Mouse (Mus musculus) cerebellum, adult 18-20 months (tissue): Measurements from ENCODE around the gene Gm26897.

Experiments
- DNase-seq, 2 experiments: peaks; one replicate each; pipeline ENCODE4 v3.0.0; 2021

Gene Gm26897

DNA sequence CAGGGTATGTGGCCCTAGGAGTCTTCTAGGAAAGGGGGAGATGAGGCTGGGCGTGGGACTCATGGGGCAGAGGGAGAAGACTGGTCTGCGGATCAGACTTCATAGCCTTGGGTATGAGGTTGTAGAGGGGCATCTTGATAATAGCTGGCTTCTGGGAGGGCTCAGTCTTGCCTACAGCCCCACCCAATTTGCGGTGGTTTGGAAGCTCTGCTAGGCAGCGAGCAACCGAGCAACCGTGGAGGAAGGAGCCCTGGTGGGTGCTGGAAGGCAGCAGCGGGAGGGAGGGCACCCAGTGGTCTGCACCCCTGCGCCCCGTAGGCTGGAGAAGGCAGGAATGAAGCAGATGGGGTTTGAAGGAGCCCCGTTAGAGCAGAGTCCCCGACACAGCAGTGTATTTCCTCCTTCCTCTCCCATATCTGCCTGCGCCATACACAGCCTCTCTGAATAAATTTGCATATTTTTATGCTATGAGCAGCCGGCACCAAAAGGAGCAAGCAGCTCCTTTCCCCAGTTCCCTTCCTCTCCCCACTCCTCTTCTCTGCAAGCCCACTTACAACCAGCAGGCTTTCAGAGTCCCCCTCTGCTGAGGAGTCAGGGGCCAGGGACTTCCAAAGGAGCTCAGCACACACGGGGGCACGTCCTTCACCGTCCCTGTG lies 20.9 kb downstream of the Gm26897 start:
- DNase-seq: no peak

GRCm38 (mm10) chr5:111755330-111755729 lies 21.6 kb downstream of the Gm26897 start:
- DNase-seq: no peak

DNA sequence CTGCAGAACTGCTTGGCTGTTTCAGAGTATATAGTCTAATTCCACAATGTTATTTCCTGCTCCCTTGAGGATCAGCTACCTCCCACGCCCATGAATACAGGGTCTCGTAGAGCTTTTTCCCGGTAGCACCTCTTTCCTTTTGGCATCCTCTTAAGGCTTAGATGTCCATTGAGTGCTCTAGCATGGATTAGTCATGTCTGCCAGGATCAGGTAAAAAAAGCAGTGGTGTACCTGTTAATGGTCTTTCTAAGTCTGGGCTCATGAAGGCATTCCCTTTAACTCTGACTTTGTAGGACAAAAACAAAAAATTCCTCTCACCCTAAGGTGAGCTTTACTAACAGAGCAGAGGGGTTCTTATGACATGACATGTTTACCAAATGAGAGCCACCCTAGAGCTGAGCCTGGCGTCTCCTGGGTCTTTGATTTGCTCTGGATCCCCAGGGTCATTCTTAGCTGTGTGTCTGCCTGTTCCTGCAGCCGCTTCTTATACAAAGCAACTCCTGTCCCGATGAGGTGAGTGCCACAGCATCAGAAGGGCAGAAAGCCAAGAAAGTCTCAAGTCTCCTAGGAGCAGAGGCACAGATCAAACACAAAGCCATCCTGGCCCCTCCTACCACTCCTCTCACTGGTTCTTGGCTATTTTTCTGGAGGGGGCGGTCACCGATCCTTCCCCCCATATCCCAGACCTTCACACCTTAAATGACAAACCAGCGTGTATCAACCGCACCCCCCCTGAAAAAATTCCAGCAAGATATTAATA lies 27.2 kb downstream of the Gm26897 start:
- no peak for DNase-seq

DNA sequence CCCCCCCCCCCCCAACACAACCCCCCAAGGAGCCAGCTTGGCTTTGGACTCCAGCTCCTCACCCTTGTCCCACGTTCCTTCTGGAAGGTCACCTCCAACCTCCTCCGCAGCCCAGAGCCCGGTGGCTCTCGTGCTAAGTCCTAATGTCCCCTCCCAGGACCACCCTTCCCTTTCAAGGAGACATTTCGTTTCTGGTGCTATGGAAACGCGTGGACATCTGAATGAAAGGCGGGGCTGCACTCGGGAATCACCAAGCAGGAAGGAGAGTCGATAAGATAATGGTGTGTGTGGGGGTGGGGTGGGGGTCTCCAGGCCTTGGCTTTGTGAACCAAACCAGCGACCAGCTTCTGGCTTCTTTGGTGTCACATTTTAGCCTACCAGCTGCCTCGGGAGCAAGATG lies 27.9 kb downstream of the Gm26897 start:
- DNase-seq: no peak

DNA sequence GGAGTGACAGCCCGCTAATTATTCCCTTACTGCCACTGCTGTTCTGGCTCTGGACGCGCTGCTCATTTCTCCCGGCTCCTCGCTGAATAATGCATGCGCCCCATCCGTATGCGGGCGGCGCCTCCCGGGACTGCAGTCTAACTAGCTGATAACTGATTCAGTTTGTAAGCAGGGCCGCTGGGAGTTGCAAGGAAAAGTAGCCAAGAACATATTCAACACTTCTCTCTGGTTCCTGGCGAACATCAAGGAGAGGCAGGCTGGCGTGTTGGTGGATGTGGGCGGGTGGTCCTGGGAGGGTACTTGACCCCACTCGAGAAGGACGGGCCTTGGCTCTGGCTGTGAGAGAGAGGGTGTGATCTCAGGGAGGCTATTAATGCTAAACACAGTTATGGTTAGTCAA lies 28.4 kb downstream of the Gm26897 start:
- no peak for DNase-seq

- DNase-seq: no peak
These were observed 32.1 kb downstream of the Gm26897 start for GRCm38 (mm10) chr5:111765671-111766290.

GRCm38 (mm10) chr5:111766696-111767095 lies 33.0 kb downstream of the Gm26897 start:
- no peak for DNase-seq

GRCm38 (mm10) chr5:111770266-111770665 lies 36.5 kb downstream of the Gm26897 start:
- no peak for DNase-seq

DNA sequence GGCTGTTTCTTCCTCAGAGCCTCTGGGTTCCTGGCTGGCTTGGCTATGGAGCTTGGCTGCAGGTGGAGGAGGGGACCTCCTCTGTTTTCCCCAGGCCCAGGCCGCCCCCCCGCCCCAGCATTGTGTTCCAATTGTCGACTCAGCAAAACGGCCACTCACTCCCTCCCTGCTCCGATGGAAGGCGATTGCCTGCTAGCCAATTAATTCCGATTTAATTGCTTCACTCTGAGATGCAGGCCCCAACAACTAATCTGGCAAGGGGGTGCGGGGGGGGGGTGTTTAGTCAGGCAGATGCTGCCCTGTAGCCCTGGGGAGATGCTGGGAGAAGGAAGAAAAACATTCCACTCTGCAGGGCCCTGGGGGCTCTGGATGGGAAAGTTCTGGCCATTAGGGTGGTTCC lies 38.4 kb downstream of the Gm26897 start:
- no peak for DNase-seq

GRCm38 (mm10) chr5:111772591-111773406 lies 39.1 kb downstream of the Gm26897 start:
- DNase-seq: no peak

DNA sequence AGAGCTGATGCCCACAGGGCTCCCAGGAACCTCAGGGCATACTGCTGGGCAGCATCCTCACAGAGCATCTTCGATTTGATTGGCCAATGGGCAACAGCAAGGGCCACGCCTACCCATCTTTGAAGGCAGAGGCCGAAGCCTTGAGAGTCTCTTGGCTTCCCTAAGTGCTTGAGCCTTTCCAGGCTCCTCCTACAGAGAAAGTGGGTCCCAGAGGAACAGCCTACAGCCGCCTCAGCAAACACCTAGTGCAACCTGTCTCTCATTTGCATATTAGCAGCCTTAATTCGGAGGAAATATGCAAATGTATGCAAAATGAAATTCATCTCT lies 39.6 kb downstream of the Gm26897 start:
- no peak for DNase-seq

DNA sequence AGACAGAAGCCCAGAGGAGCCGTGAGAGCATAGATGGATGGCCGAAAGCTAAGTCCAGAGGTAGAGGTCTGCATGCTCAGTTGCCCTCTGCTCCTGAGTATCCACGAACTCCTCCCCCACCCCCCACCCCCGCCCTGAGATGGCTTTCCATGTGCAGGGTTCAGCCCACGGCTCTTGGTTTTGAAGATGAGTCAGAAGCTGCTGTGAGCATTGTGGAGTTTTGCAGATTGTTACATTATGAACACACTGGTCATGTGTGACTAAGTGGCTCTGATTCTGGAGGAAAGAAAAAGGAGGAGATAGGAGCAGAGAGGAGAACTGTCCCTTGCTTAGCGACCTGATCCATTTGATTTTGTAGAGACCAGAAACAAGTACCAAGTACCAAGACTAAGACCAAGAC lies 42.5 kb downstream of the Gm26897 start:
- no peak for DNase-seq

- no peak for DNase-seq
These were observed 44.4 kb downstream of the Gm26897 start for GRCm38 (mm10) chr5:111778093-111778492.

DNA sequence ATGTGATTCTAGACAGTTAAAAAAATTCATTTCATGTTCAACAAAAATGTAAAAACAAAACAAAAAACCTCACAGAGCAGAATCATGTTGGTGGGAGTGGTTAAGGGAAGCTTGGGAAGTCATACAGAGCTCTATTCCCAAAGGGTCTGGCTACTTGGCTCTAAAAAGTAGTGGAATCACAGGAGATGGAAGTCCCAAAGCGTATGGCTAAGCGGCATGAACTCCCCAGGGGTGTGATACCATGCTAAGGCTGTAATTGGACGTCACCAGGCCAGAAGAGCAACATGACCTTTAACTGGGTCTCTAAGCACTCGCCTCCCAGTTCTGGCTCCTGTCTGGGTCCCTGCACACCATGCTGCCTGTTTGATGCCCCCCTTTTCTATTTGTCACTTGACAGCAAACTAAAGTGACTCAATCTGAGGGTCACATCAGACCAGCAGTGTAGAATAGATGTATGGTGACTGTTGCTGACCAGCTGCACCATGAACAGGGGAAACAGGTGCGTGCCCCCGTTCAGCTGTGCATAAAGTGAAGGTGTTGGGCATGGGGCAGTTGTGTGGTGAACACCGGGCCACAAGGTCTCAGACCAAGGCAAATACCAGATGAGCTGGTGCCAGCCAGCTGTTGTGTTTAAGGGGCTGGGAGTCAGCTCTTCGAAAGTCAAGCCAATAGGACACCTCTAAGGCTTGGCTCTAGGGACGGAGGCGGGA lies 46.2 kb downstream of the Gm26897 start:
- DNase-seq: no peak
